Mouse (Mus musculus): ENCODE measurements around the gene Vmn1r30.

Gene Vmn1r30

GRCm38 (mm10) chr6:58443285-58443684, at the start of gene Vmn1r30:
Gene Vmn1r30 (minus strand): TSS chr6:58443385.
- no peak for TF ChIP-seq GATA4 (IDR thresholded peaks at IDR 0.05; ENCODE audit: insufficient replicate concordance, low read length)

GRCm38 (mm10) chr6:58475230-58475629, 32.0 kb upstream of the Vmn1r30 start, which contains the start of gene Vmn1r31:
Gene Vmn1r31 (minus strand): TSS chr6:58475330.
- TF ChIP-seq GATA4 (IDR thresholded peaks at IDR 0.05; ENCODE audit: insufficient replicate concordance, low read length) = no peak

All from liver, adult (tissue).